Mouse (Mus musculus): ENCODE results near the gene P2rx3.
A peak's percentile ranks its signal among the peaks of the same experiment; 100 is the strongest.

Gene P2rx3

GRCm38 (mm10) chr2:85033121-85033520 is 4.1 kb downstream of the P2rx3 start:
- H3K4me3 ChIP-seq (replicated peaks; ENCODE audit: low read length), result no peak overlapping the region
- H3K36me3 ChIP-seq (ENCODE audit: insufficient read depth, low read length), result no peaks in the 10 kb centered on the region

DNA sequence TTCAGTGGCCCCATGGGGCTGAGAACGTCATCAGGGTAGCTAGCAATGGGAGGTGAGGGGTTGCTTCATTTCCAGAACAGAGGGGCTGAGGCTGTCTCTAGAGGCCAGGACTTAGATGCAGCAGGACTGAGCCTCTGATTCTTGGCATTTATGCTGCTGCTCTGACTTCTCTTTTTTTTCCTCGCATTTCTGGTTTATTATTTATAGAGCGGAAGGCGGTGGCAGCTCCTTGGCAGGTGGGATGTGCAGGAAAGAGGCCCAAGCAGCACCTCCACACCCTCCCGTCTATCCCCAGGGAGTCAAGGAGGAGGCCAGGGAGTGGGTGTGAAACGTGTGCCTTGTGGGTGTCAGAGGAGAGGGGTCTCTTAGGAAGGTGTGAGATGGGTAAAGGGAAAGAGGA is 6.3 kb downstream of the P2rx3 start:
- H3K36me3 ChIP-seq (ENCODE audit: insufficient read depth, low read length), result no peaks in the 10 kb centered on the region
- peaks cover 6% of the 10 kb centered on the region; the same call in 1 of the 2 replicates for H3K4me1 ChIP-seq (replicated peaks; ENCODE audit: low read depth, low read length)
- no peak for TF ChIP-seq CTCF (conservative IDR thresholded peaks at IDR 0.05; ENCODE audit: low read length)
- TF ChIP-seq NANOG (IDR thresholded peaks at IDR 0.05; ENCODE audit: borderline replicate concordance, low read length), result no peak
- TF ChIP-seq POU5F1 (IDR thresholded peaks at IDR 0.05; ENCODE audit: borderline replicate concordance, low read length), result no peak
- no peak overlapping the region for H3K4me3 ChIP-seq (replicated peaks; ENCODE audit: low read length)
- H3K9me3 ChIP-seq (ENCODE audit: low read length), result no peaks in the 10 kb centered on the region
- H3K27me3 ChIP-seq (ENCODE audit: insufficient read depth, low read length), result peaks cover 8% of the 10 kb centered on the region

More at GRCm38 (mm10) chr2:85033121-85033520, 4.1 kb downstream of the P2rx3 start:
- Histone ChIP-seq H3K4me1 (replicated peaks; ENCODE audit: low read depth, low read length) (peaks cover 13% of the 10 kb centered on the region), H3K27me3 (ENCODE audit: insufficient read depth, low read length) (peaks cover 6% of the 10 kb centered on the region), H3K9me3 (ENCODE audit: low read length) (no peaks in the 10 kb centered on the region)
- TF ChIP-seq NANOG (IDR thresholded peaks at IDR 0.05; ENCODE audit: borderline replicate concordance, low read length) (no peak), CTCF (conservative IDR thresholded peaks at IDR 0.05; ENCODE audit: low read length) (no peak), POU5F1 (IDR thresholded peaks at IDR 0.05; ENCODE audit: borderline replicate concordance, low read length) (no peak)

GRCm38 (mm10) chr2:85029897-85030296 is 7.4 kb downstream of the P2rx3 start:
- no peak for TF ChIP-seq CTCF (conservative IDR thresholded peaks at IDR 0.05; ENCODE audit: low read length)
- TF ChIP-seq POU5F1 (IDR thresholded peaks at IDR 0.05; ENCODE audit: borderline replicate concordance, low read length), result no peak
- no peak for TF ChIP-seq NANOG (IDR thresholded peaks at IDR 0.05; ENCODE audit: borderline replicate concordance, low read length)
- H3K36me3 ChIP-seq (ENCODE audit: insufficient read depth, low read length), result no peaks in the 10 kb centered on the region
- no peaks in the 10 kb centered on the region for H3K4me1 ChIP-seq (replicated peaks; ENCODE audit: low read depth, low read length)
- no peak overlapping the region for H3K4me3 ChIP-seq (replicated peaks; ENCODE audit: low read length)
- peaks cover 8% of the 10 kb centered on the region for H3K27me3 ChIP-seq (ENCODE audit: insufficient read depth, low read length)
- H3K9me3 ChIP-seq (ENCODE audit: low read length), result no peaks in the 10 kb centered on the region

DNA sequence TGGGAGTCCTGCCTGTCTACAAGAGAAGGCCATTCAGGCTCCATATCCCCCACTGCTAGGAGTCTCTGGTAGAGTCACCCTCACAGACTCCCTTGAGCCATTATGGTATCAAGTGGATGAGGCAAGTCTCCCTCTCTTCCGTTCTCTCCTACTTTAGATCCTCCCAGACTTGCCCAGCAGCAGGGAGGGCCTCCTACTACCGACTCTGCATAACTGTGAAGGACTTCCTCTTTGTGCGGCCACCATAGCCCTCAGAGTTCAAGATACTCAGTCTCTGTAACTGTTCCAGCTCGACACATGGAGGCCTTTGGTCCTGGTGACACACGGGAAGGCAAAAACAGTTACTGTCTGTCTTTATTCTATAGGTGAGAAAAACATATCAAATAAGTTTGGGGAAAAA is 10.0 kb downstream of the P2rx3 start:
- TF ChIP-seq NANOG (IDR thresholded peaks at IDR 0.05; ENCODE audit: borderline replicate concordance, low read length) (no peak), POU5F1 (IDR thresholded peaks at IDR 0.05; ENCODE audit: borderline replicate concordance, low read length) (no peak), CTCF (conservative IDR thresholded peaks at IDR 0.05; ENCODE audit: low read length) (no peak)
- no peaks in the 10 kb centered on the region for H3K4me1 ChIP-seq (replicated peaks; ENCODE audit: low read depth, low read length)
- H3K27me3 ChIP-seq (ENCODE audit: insufficient read depth, low read length), result peaks cover 31% of the 10 kb centered on the region; the same call in 1 of the 2 replicates
- no peaks in the 10 kb centered on the region for H3K36me3 ChIP-seq (ENCODE audit: insufficient read depth, low read length)
- H3K9me3 ChIP-seq (ENCODE audit: low read length), result no peaks in the 10 kb centered on the region
- no peak overlapping the region for H3K4me3 ChIP-seq (replicated peaks; ENCODE audit: low read length)

DNA sequence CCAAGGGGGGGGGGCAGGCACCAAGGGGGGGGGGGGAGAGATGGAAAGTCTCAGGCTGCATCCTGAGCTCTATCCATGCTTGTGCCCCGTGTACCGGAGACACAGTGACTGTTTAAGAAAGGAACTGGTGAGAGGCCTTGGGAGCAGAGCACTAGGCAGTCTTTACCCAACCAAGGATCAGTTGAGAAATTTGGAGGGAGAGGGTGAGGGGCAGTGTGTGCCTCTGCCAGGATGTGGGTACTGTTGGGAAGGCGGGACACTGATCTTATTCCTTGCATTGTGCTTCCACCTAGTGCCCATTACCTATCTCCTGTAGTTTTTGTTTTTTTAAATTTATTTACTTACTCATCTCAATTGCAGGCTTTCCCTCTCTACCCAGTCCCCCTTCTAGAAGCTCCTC is 11.1 kb downstream of the P2rx3 start:
- no peak for TF ChIP-seq POU5F1 (IDR thresholded peaks at IDR 0.05; ENCODE audit: borderline replicate concordance, low read length)
- no peak for TF ChIP-seq CTCF (conservative IDR thresholded peaks at IDR 0.05; ENCODE audit: low read length)
- TF ChIP-seq NANOG (IDR thresholded peaks at IDR 0.05; ENCODE audit: borderline replicate concordance, low read length), result no peak
- no peak overlapping the region for H3K4me3 ChIP-seq (replicated peaks; ENCODE audit: low read length)
- no peaks in the 10 kb centered on the region for H3K4me1 ChIP-seq (replicated peaks; ENCODE audit: low read depth, low read length)
- peaks cover 31% of the 10 kb centered on the region; the same call in 1 of the 2 replicates for H3K27me3 ChIP-seq (ENCODE audit: insufficient read depth, low read length)
- no peaks in the 10 kb centered on the region for H3K36me3 ChIP-seq (ENCODE audit: insufficient read depth, low read length)
- no peaks in the 10 kb centered on the region for H3K9me3 ChIP-seq (ENCODE audit: low read length)

DNA sequence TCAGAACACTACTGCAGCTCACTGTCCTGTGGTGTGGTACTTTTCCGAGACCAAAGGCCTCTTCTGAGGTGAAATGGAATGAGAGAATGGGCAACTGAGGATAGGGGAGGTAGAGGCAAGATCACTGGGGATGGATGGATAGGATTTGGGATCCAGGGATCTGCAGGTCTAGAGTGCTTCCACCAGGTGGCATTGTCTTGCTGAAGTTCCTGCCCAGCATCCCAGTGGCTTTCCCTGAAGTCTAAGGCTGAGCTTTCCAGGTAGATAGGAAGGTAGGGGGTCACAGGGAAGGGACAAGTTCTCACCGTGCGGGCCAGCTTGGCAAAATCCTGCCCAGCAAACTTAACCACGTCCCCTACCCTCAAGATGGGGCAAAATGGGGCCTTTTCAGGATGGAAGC is 15.2 kb downstream of the P2rx3 start:
- TF ChIP-seq CTCF (conservative IDR thresholded peaks at IDR 0.05; ENCODE audit: low read length), result peak; percentile 51
- no peak for TF ChIP-seq NANOG (IDR thresholded peaks at IDR 0.05; ENCODE audit: borderline replicate concordance, low read length)
- TF ChIP-seq POU5F1 (IDR thresholded peaks at IDR 0.05; ENCODE audit: borderline replicate concordance, low read length), result no peak
- 0 out of 2 replicates have a peak, but pooled peaks cover 3% of the 10 kb centered on the region for H3K4me1 ChIP-seq (replicated peaks; ENCODE audit: low read depth, low read length)
- no peak overlapping the region for H3K4me3 ChIP-seq (replicated peaks; ENCODE audit: low read length)
- H3K36me3 ChIP-seq (ENCODE audit: insufficient read depth, low read length), result no peaks in the 10 kb centered on the region
- no peaks in the 10 kb centered on the region for H3K9me3 ChIP-seq (ENCODE audit: low read length)
- peaks cover 26% of the 10 kb centered on the region; the same call in 1 of the 2 replicates for H3K27me3 ChIP-seq (ENCODE audit: insufficient read depth, low read length)

DNA sequence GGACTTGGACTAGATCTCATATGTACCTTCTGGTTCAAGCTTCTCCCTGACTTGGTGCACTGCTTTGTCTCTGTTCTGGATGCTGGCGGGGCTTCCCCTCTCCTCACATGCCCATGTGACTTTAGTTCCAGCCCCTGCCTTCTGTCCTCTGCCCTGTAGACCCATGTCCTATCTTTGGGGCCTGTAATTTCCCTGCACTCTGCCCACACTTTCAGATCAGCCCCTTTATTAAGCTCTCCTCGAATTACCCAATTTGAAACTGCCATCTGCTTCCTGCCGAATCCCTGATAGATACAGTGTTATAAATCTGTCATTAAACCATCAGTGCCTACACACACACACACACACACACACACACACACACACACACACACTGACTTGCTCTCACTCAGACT is 22.7 kb downstream of the P2rx3 start:
- H3K27me3 ChIP-seq (ENCODE audit: insufficient read depth, low read length), result peaks cover 2% of the 10 kb centered on the region; the same call in 1 of the 2 replicates
- H3K36me3 ChIP-seq (ENCODE audit: insufficient read depth, low read length), result no peaks in the 10 kb centered on the region
- H3K4me3 ChIP-seq (replicated peaks; ENCODE audit: low read length), result no peak overlapping the region
- no peaks in the 10 kb centered on the region for H3K9me3 ChIP-seq (ENCODE audit: low read length)
- no peak for TF ChIP-seq CTCF (conservative IDR thresholded peaks at IDR 0.05; ENCODE audit: low read length)
- TF ChIP-seq POU5F1 (IDR thresholded peaks at IDR 0.05; ENCODE audit: borderline replicate concordance, low read length), result no peak
- TF ChIP-seq NANOG (IDR thresholded peaks at IDR 0.05; ENCODE audit: borderline replicate concordance, low read length), result no peak
- 0 out of 2 replicates have a peak, but pooled peaks cover 3% of the 10 kb centered on the region for H3K4me1 ChIP-seq (replicated peaks; ENCODE audit: low read depth, low read length)

DNA sequence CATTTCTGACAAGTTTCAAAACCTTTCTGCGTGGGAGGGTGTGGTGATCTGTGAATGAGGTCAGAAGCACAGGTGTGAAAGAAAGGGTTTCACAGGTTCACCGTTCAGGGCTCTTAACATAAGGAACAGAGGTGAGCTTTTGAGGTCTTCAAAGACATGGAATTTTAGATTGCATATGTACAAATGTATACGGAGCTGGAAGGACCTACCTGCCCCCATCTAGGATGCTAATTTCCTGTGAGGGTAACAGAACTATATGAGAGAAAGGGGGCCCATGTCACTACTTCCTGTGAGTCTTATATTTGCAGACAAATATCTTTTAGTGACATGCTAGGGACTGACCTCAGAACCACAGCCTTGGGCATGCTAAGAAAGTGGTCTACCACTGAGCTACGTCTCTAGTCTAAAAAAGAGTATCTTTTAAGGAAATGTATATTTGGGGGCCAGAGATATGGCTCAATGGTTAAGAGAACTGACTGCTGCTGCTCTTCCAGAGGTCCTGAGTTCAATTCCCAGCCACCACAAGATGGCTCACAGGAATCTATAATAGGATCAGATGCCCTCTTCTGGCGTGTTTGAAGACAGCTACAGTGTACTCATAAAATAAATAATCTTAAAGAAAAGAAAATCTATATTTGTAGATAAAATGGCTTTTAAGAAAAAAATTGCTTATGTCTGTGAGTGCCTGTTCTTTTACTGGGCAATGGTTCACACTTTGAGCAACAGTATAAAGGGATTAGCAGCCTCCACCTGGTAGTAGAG is 23.3 kb downstream of the P2rx3 start:
- peaks cover 4% of the 10 kb centered on the region; the same call in 1 of the 2 replicates for H3K27me3 ChIP-seq (ENCODE audit: insufficient read depth, low read length)
- TF ChIP-seq POU5F1 (IDR thresholded peaks at IDR 0.05; ENCODE audit: borderline replicate concordance, low read length) (no peak), NANOG (IDR thresholded peaks at IDR 0.05; ENCODE audit: borderline replicate concordance, low read length) (no peak), CTCF (conservative IDR thresholded peaks at IDR 0.05; ENCODE audit: low read length) (no peak)
- no peaks in the 10 kb centered on the region for H3K9me3 ChIP-seq (ENCODE audit: low read length)

More for the DNA sequence above, 23.3 kb downstream of the P2rx3 start:
- 0 out of 2 replicates have a peak, but pooled peaks cover 3% of the 10 kb centered on the region for H3K4me1 ChIP-seq (replicated peaks; ENCODE audit: low read depth, low read length)
- H3K4me3 ChIP-seq (replicated peaks; ENCODE audit: low read length), result no peak overlapping the region
- no peaks in the 10 kb centered on the region for H3K36me3 ChIP-seq (ENCODE audit: insufficient read depth, low read length)
